Mouse (Mus musculus) kidney, postnatal 36 days (tissue): ENCODE measurements around the gene Tenm3.

ENCODE experiments used
- DNase-seq, 2 experiments: peaks; one replicate each; pipeline ENCODE4 v3.0.0; 2021 to 2022; ENCODE audit warnings: mixed read lengths in 2 of 2

The Tenm3 gene

DNA sequence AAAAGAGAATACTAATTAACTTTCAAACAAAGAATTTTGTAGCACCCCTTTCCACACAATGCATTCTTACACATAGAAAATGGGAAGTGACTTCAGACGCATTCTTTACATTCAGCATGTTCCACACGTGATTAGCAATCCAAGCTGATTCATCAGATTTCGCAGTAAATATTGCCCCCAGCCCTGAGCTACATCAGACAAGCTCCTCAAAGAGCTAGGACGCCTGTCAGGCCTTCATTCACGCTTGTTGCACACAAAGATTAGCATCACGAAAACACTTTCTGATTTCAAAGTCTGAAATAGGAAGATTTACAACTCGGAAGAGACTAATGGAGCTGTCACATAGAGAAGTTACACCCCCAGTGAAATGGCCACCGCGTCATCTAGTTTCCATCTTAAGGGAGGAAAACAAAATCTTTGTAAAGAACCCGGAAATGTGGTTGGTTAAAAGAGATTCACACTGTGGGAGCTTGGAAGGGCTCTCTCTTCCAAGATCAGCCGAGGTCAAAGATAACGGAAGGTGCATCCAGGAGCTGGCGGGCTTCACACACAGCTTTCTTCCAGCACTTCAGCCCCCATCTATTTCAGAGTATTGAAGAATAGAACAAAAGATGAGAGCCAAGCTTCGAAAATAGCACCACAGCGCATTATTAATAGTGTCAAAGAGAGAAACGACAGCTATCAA, 406.1 kb downstream of the Tenm3 start:
- DNase-seq = no peak

DNA sequence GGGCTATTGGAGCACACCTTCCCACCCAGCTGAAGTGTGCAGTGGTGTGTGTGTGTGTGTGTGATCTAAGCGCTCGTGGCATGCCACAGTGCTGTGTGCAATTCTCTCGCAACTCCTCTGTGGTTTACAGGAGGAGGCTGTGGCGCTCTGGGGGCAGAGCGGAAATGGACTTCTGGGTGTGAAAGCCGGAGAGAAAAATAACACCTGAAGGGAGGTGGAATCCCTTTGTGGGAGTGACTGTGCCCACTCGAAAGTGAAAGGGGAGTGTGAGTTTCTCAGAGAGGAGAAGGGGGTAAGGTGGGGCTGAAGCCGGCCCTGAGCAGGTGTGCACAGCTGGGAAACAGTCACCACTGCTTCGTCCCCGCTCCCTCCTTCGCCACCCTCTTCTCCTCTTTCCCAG, 418.6 kb downstream of the Tenm3 start:
- no peak for DNase-seq

DNA sequence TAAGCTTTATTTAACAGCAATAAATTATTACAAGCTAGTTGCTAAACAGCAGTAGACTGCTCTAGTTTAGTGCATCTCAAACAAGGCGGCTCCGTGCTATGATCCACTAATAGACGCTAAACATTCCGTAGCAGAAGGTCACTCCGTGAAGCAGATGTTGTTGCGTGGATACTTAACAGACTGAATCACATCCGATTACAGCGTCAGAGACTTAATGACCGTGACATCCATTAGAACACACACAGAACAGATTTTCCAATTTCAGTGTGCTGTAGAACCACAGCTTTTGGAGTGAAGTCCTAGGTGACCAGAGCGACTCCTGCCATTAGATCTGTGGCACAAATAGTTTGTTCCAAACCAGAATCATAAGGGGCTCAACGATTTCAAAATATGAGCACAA, 426.0 kb downstream of the Tenm3 start:
- DNase-seq = no peak

DNA sequence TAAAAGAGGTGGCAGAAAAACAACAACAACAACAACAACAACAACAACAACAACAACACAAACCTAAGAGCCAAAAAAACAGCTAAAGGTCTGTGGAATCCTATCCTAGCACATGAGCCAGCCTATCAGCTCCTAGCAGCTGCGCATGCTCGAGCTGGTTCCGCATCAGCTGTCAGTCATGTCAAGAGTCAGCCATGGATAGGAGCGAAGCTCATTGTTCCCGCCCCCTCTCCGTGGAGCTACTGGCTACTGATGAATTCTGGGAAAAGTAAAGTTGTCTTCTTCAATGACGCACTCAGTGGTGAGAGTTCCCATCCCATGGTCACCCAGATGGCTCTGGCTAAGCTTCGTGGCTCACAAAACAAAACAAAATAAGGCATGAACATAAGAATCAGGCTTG, 432.8 kb downstream of the Tenm3 start:
- DNase-seq = no peak

DNA sequence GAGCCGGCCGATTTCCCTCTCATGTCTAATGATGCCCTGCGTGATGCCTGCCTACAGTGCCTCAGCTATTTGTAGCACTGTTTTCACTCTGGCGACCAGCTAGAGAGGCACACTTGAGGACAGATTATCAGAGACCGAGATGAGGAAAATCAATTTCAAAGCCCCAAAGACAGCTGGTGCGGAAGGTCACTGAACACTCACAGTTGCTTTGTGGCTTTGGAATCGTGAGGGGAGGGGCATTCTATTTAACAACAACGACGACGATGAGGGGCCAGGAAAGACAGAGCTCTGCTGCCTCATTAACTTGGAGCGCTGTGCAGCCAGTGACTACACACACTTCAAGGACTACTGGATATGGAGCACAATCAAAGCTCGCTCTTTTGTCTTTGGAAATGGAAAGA, 443.2 kb downstream of the Tenm3 start:
- no peak for DNase-seq

DNA sequence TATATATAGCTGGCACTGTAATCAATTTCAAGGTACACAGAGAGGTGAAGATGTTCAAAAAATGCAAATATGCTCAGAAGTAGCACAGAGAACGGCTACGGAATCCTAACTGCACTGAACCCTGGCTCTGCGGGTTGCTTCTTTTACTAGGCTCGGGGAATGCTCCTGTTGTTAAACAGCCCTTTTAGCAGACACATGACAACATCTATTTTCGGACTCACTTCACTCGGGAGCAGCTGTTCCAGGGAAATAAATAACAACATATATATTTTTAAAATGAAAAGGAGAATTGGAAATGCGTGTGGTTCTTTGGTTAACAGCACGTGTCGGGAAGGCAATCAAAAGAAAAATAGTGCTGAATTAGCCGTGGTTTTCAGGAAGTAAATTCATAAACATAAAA, 457.9 kb downstream of the Tenm3 start:
- no peak for DNase-seq

DNA sequence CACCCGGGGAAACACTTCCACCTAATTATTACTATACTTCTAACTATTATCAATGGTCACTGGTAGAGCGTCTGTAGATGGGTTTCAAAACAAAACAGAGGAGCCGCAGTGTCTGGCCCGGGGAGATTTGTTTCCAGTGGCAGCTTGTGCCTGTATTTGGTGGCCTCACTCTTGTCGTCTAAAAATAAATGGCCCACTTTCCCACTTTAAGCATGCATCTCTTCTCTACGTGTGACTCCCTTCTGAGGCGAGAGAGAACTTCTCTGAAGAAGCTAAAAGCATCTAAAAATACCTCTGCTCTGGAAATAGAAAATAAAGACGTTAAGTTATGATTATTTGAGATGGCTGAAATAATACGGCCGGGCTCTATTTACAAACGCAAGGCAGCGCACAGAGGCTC, 463.7 kb downstream of the Tenm3 start:
- DNase-seq = no peak

DNA sequence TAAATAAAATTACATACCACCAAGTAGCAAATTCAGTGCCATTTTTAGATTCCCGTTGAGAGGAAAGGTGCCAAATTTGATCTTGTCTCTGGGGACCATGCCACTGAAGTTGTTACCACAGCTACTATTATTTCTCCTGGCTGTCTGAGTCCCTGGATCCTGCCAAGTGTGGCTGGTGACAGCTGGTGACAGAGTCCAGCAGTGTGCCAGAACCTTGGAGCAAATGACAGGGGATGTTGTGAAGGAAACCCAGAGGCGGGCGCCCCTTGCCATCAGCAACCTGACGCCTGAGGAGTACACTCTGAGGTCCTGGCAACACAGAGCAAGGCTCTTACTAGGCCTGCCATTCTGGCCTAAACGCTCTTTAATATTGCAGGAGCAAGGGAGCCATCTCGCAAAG, 467.0 kb downstream of the Tenm3 start:
- no peak for DNase-seq

DNA sequence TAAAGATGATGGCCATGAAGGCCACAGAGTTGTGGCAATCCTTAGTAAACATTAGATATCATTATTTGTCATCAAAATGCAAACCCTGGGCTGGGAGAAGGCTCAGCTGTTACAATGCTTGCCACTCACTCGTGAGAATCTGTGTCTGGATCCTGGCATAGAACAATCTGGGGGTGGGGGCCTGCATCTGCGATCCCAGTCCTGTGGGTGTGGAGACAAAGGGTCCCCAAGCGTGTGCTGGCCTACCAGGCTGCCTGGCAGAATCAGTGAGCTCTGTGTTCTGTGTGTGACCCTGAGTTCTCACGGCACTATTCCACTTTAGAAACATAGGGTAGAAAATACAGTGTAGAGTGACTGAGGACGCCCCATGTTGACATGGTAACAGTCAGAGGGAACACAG, 468.6 kb downstream of the Tenm3 start:
- no peak for DNase-seq

DNA sequence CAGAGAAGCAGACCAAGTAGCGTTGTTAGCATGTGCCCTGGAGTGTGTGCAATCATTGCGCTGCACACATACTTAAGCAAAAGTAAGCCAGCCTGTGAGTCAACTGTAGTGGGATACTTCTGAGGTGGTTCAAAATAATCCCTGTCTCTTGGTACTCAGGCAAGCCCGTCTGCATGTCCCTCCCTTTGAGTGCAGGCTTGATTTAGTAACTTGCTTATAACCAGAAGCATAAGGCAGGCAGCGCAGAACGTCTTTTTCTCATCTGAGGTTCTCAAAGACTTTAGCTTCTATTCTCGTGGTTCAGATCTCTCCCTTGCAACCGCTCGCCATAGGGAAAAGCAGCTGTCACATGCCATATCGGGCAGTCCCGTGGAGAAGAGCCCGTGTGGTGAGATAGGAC, 470.3 kb downstream of the Tenm3 start:
- no peak for DNase-seq

DNA sequence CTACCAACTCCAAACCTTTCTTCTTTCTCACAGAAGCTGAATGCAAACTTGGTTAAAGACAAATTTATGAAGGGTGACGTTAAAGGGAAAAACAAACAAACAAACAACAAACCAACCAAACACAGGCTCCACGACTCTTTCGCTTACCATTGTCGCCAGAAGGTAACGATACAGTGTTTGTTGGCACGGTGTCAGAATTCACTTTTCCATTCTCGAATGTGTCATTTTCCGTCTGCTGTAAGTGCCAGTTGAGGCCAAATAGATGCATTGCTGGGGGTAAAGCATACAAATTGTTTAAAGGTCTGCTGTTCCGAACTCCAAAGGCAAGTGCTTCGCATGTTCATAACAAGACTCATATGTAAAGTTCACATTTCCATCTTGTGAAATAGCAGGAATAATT, 476.6 kb downstream of the Tenm3 start:
- no peak for DNase-seq

DNA sequence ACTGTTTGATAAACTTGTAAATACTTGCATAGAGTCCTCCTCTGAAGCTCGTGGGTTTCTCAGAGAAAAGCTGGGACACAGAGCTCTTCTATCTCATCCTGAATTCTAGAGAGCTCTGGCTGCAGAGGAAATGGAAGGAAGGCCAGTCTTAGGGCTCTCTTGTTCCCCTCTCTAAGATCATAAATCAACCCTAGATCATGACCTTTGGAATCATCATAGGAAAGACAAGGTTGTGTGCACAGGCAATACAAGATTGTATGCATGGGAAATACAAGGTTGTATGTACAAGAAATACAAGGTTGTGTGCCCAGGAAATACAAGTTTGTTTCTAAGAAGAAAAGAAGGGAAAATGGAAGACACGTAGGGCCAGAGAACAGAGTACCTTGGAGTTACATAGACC, 486.9 kb downstream of the Tenm3 start:
- no peak for DNase-seq

DNA sequence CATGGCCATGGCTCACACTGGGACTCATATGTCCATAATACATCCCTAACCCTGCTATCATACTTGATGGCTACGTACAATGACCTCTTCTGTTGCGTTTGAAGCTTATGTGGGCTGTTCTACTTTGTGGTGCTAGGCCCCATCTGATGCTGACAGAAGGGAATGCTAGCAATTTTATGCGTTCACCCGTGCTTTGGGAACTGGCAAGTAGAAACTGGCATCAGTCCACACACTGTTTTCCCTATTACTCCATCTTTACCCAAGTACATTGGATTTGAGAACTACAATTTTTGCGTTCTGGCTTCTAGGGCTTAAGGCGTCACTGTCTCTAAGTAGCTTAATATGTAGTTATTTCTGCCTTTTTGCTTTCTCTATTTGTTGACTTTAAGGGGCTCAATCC, 490.3 kb downstream of the Tenm3 start:
- DNase-seq = no peak

DNA sequence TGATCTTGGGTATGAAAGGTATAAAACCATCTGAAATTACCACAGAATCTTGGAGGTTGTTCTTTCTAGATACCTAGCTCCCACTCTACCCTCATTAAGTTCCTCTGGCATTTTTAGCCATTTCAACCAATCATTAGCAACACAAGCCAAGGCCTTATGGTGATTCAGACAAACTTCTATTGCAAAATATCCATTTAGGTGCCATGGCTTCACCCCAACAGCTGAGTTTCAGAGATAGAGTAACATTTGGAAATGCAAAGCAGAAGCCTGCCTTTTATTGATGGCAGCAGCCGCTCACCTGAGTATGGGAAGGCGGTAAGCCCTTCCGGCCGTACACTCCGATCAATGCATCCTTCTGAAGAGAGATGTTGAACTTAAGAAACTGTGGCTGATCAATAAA, 494.9 kb downstream of the Tenm3 start:
- DNase-seq = no peak

DNA sequence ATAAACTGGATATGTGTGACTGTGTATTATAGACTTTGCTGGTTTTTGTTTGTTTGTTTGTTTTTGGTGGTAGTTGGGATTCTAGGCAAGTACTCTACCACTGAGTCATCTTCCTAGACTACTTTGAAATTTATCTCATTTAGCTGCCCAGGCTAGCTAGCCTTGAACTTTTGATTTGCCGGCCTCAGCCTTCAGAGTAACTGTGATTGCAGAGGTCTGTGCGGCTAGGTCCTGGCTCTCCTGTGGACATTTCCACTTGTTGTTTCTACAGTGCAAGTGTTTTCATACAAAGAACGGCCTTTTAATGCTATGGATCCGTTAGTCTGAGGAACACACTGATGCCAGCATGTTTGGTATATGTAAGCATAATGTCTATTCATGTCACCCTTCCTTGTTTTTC, 495.4 kb downstream of the Tenm3 start:
- DNase-seq = no peak

DNA sequence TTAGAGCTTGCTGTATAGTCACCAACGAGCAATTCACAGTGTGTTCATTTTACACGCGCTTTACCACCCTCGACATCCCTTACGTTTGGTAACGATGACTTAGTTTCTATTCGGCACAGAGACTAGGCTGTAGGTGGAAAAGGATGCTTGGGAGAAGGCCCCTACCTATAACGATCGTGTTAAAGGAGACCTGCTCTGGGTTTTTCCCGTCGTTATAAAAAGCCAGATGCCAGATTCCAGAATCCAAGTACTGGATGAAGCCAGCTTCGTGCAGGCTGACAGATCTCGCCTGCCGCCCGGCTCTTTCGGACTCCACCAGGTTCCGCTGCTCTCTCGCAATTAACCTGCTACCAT, 500.7 kb downstream of the Tenm3 start:
- no peak for DNase-seq

DNA sequence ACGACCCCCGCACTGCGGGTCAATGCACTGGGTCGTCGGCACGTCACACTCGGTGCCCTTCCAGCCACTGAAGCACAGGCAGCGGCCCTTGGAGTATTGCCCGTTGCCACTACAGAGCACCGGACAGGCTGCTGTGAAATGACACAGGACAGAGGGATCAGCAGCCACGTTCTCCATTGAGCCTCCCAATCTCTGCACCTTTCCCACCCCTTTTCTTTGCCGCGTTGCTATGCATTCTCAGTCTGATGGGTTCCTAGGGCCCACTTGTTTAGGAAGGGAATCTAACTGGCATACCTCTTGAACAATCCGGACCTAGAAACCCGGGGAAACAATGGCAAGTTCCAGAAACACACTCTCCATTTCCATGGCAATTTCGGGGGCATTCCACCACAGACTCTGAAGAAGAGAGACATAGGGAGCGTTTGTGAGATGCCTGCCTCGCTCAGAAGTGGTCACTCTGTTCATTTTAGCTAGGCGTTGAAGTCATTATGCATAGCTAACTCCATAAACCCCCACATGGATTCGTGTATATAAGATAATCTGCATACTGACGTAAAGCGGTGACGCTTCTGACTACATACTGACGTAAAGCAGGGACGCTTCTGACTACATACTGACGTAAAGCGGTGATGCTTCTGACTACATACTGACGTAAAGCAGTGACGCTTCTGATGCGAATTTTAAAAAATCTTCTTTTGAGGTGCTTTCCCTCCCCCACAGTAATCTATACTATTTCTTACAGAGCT, 501.3 kb downstream of the Tenm3 start:
- DNase-seq = no peak

DNA sequence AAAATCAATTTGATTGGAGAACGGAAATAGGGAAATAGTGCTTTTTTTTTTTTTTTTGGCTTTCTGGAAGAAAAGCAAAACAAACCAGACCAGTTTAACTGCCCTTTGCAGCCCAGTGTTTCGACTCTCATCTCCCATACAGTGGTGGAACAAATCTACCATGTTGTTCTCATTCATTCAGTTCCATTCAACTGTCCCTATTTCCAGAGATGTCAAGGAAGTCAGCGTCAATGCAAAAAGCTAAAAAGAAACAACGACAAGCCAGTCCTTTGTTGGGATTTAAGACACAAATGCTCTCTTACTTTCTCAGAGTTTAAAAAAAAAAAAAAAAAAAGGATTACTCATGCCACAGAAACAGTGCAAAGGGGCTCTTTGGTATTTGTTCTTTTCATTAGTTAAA, 502.1 kb downstream of the Tenm3 start:
- DNase-seq = no peak

DNA sequence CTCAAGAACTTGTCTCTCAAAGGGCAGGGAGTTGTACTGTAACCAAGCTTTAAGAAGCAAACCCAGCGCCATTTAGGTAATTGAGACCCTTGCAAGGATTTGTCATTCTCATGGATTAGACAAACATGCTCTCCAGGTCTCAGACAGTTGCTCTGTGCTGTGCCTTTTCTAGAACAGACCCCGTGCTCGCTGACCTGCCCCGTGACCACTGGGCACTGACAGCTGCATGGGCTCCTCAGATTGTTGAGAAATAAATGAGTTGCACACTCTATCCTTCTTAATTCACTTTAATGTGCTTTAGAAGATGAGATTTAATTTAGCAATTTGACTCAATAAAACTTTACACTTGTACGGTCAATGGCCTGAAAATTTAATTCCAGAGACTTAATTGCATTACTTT, 502.5 kb downstream of the Tenm3 start:
- no peak for DNase-seq

DNA sequence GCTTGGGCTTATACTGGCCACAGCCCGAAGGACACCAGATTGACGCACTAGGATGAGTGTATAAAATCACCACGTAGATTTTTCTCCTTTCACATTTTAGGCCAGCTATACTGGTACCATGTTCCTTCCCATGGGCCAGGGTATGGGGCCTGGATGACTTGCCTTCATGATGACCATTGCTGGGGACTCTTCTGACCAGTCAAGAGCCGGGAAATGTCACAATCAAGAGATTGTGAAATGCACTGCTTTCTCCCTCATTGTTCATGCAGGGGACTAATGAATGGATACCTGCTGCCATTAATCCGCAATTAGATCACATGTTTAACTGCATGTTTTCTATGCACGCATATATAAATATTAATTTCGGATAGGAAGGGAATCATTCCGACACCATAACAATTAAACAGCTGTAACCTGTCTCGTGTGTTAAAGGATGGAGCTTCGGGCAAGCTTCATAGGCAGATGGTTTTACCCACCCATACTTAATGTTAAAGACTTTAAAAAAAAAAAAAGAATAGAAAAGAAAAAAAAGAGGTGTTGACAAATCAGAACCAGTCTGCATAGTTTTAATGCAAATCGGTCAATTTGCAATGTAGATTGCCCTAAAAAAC, 521.0 kb downstream of the Tenm3 start:
- no peak for DNase-seq

DNA sequence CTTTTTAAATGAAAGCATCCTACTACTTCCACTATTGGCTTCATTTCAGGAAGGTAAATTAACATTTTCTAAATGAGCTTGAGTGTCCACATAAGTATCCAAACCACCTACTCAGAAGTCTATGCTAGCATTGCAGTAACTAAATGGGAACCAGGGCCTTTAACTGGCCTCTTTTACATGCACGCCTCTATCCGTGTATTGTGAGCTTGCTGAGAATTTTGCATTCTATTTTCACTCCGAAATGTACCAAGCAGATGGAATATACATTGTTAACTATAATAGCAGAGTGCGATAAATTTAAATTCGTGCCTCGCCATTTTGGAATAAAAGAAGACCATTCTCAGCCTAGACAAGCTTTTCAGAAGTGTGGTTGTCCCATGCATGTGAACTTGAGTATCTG, 521.5 kb downstream of the Tenm3 start:
- no peak for DNase-seq

DNA sequence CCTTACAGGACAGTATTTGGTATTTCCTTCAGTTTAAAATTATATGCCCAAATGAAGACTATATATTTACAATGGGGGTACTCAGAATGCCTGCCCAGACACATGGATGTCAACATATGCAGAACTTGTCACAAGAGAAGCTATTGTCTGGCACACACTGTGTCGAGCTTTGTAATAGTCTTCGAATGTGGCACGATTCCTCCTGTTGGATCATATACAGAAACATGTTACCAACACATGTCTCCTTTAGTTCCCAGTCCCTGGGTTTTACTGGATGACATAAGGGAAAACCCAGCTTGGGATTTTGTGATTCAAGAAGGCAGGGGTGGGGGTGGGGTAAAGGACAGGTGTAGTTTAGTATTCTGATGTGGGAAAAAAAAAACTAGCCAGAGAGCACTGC, 524.1 kb downstream of the Tenm3 start:
- no peak for DNase-seq

DNA sequence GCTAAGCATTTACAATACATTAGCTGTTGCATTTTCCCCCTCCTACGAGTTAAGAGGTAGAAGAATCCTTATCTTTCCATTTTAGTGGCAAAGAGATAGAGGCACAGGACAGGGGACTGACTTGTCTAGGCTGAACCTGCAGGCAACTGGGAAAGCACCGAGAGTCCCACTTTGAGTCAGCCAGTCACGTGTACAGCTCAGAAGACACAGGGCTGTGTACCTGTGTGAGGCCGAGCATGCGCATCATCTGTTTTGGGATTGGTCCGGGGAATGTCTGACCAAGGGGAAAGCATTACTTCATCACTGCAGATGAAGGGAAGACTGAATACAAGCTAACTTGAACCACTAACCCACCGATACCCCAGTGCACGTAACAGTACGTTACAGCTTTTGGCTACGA, 526.3 kb downstream of the Tenm3 start:
- DNase-seq = no peak

DNA sequence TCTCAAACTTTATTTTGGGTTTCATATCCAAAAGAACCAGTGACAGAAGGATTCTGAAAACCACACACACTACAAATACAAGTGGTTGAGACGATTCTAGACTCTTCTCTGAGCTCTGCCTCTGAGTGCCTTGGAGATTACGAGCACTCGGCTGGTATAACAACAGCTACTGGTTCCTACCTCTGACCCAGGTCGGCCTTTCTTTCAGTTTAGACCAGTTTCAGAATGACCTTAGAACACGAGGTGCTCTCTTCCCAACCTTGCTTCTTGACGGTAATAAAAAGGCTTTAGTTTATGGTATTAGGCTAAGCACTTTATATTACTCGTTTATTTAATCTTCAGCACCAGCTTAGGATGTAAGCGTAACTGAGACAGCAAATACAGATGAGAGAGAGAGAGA, 528.1 kb downstream of the Tenm3 start:
- no peak for DNase-seq

DNA sequence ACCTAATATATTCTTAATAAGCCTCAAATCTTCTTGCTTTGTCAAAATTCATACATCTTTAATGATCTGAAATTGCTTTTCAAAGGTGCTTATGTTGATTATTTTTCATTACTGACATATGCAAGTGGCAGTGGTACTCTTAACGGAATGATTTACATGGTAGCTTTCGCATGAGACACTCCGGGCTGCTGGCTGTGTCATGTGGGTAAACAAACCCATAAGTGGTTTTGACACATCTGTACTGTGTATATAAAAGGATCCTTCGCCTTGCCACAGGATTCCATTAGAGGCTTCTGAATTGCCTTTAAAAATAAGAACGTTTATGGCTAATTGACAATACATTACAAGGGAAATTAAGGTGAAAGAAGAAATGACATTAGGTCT, 529.8 kb downstream of the Tenm3 start:
- DNase-seq = no peak
